Mouse (Mus musculus) bone marrow, adult 2 months (tissue): ENCODE measurements around the gene Rgma. TPM values are rescaled to one million over a fixed set of nuclear protein-coding genes. Genes with fewer than 3 reads are reported as not detected.

Source experiments
- H3K27ac ChIP-seq: fragments of 200-500 bp; 2 replicates; pipeline ENCODE4 v1.5.1; 2012; ENCODE audit warnings: low read depth, mild to moderate bottlenecking, control low read depth, inconsistent platforms, low read length; ENCODE audit not compliant: control insufficient read depth, poor library complexity, insufficient read depth
- H3K4me1 ChIP-seq: fragments of 200-500 bp; 2 replicates; pipeline ENCODE4 v1.6.1; 2011; ENCODE audit warnings: low read length; ENCODE audit not compliant: control insufficient read depth, insufficient read depth
- H3K4me3 ChIP-seq: fragments of 200-500 bp; replicated peaks from 2 replicates; pipeline ENCODE3; 2011; ENCODE audit warnings: mild to moderate bottlenecking, low read depth, low read length, control low read depth; ENCODE audit not compliant: control insufficient read depth
- CTCF ChIP-seq: fragments of 200-500 bp; IDR thresholded peaks from 2 replicates; pipeline ENCODE4 v1.5.1; 2011; ENCODE audit warnings: low read length, control low read depth; ENCODE audit not compliant: control insufficient read depth, insufficient read depth
- POLR2A ChIP-seq: fragments of 200-500 bp; IDR thresholded peaks from 2 replicates; pipeline ENCODE4 v1.6.1; 2011; ENCODE audit warnings: low read depth, mild to moderate bottlenecking, control low read depth, low read length, borderline replicate concordance; ENCODE audit not compliant: control insufficient read depth
- WGBS: fragments of 180-500 bp; shearing (Covaris S2); methylation state at CpG from one replicate; pipeline ENCODE4 v1.1.7; 2018; 5-methylcytosine and 5-hydroxymethylcytosine counted together
- polyA plus RNA-seq: library from polyadenylated mRNA; stranded (reverse); fragments of >200 nt; gene quantifications from 2 replicates; pipeline ENCODE4 v1.2.4, GENCODE M21; 2011; ENCODE audit warnings: low replicate concordance; ENCODE audit not compliant: missing spikeins, insufficient read depth, insufficient read length

Gene Rgma
- polyA plus RNA-seq, 1 experiment: 1.1 TPM

DNA sequence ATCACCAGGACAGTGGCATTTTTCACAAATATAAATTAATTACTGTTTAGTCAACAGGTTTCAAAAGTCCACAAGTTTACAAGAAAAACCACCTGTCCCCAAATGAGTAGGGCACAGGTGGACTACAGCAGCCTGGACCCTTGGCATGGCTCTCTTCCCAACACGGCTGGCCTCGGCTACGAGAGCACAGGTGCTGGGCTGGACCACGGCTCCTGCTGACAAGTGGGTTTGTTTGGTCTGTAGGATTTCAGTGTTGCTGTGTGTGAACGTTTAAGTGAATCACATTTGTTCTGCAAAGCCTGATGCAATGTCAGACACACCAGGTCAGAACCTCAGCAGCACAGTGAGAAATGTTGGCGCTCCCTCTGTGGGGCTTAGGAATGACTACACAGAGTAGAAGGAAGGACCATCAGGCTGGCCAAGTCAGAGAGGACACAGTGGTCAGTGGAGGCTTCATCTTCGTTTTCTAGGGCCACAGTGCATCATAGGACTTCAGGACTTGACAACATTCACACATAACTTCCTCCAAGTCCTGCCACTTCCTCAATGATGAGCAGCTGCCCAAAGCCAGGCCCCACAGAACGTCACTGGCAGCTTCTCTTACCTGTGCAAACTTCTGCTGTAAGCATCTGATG, 51.6 kb downstream of the Rgma start:
- no peak for TF ChIP-seq CTCF
- TF ChIP-seq POLR2A: no peak
- no peak overlapping the region for H3K27ac ChIP-seq
- H3K4me1 ChIP-seq: no peaks in the 10 kb centered on the region
- H3K4me3 ChIP-seq: no peak overlapping the region
- WGBS: 71% methylated on average over 8 of the region's 8 CpGs

DNA sequence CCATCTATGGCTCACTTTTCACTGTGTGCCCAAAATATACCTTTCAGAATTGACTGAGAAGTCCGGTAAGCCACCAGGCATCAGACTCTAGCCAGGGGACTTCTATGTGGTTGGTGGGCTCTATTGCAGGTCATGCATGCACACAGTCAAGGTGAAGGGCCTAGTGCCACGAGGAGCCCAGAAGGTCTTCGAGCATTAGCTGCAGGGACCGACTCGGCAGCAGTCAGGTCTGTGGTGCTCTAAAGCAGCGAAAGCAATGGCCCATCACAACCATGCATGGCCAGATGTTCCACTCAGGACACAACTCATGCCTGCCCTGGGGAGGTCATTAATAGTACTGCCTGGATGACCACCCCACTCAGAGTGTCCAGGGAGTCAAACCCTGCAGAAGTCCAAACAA, 52.5 kb downstream of the Rgma start:
- Histone ChIP-seq H3K4me3 (no peak overlapping the region), H3K4me1 (no peaks in the 10 kb centered on the region), H3K27ac (no peak overlapping the region)
- WGBS: 93% methylated on average over 6 of the region's 6 CpGs
- TF ChIP-seq CTCF (no peak), POLR2A (no peak)

DNA sequence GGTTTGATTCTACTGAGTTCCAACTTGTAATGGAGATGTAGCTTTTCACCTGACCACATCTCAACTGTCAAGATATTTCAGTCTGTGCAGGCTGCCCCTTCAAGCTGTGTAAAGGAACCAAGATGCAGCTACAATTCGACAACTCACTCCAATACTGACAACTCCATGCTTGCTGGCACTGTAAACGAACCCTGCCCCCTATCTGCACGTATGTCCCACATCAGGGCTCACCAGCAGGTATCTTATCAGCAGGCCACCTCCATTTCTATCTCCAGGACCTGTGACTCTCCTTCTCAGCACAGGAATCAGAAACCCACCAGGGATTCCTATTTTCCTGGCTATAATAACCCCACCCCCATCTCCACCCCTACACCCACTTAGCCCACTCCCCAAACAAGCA, 53.2 kb downstream of the Rgma start:
- WGBS: 73% methylated on average over 3 of the region's 3 CpGs

DNA sequence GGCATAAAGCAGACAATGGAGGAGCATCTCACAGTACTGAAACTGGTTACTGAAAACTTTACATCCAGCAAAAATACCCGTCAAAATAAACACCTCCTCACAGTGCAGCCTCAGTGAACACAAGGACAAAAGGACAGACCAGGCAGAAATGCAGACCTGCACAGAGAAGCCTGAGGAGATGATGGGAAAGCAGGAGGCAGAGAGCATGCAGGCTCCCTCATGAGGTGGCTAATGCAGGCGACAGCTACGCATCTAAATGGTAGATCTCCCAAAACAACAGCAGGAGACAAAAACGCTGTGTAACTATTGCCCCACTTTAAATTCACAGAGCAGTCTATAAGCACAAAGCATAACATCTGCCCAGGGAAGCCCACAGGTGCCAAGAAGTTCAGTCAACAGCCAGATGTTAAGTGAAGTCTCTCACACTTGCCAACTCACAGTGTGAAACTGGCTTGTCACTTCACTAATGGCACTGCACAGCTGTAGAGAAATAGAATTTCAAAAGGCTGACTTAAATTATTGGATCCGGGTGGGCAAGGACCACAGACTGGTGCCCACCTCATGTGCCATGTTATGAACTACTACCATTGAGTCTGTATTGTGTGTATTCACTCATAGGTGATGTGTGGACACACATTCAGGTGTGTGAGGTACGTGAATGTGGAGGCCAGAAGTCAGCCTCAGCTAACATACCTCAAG, 58.5 kb downstream of the Rgma start:
- 90% methylated on average over 6 of the region's 6 CpGs for WGBS
- H3K27ac ChIP-seq: no peak overlapping the region
- no peak for TF ChIP-seq POLR2A
- TF ChIP-seq CTCF: no peak

More for the DNA sequence above, 53.2 kb downstream of the Rgma start:
- Histone ChIP-seq H3K4me3 (no peak overlapping the region), H3K27ac (no peak overlapping the region), H3K4me1 (no peaks in the 10 kb centered on the region)
- TF ChIP-seq POLR2A (no peak), CTCF (no peak)

DNA sequence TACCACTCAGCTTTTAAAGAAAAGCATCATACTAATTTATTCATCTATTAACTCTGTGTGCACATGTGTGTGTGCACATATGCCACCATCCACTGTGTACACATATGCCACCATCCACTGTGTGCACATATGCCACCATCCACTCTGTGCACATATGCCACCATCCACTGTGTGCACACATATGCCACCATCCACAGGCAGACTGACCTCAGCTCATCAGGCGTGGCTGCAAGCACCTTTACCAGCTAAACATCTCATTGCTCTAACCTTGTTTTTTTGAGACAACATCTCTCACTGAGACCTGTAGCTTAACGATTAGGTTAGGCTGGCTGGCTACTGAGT, 59.0 kb downstream of the Rgma start:
- TF ChIP-seq CTCF (no peak), POLR2A (no peak)
- H3K4me1 ChIP-seq: no peaks in the 10 kb centered on the region; the same call in 1 of the 2 replicates
- 90% methylated on average over 2 of the region's 2 CpGs for WGBS
- H3K27ac ChIP-seq: no peak overlapping the region
- H3K4me3 ChIP-seq: no peak overlapping the region

More for the DNA sequence above, 58.5 kb downstream of the Rgma start:
- H3K4me1 ChIP-seq: no peaks in the 10 kb centered on the region; the same call in 1 of the 2 replicates
- no peak overlapping the region for H3K4me3 ChIP-seq

DNA sequence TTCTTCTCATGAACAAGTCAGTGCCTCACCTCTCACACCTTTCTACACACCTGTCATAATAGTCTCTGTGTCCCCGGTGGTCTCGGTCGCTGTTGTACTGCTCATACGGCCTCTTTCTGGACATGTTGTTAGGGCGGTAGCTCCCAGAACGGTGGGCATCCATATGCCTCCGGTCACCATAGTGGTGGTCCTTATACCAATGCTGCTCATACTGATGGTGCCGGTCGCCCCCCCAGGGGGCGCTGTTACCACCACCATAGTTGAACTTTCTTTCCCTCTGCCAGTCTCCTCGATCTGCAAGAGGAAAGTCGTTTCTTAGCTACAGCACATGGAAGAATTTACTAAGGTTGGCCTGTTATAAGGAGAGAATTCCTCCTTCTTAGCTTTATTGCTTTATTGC, 60.4 kb downstream of the Rgma start:
- no peak overlapping the region for H3K4me3 ChIP-seq
- 81% methylated on average over 12 of the region's 12 CpGs for WGBS
- H3K4me1 ChIP-seq: no peaks in the 10 kb centered on the region; the same call in 1 of the 2 replicates
- TF ChIP-seq POLR2A (no peak), CTCF (peak; percentile 46; the same call in 1 of the 2 replicates)
- H3K27ac ChIP-seq: no peak overlapping the region

DNA sequence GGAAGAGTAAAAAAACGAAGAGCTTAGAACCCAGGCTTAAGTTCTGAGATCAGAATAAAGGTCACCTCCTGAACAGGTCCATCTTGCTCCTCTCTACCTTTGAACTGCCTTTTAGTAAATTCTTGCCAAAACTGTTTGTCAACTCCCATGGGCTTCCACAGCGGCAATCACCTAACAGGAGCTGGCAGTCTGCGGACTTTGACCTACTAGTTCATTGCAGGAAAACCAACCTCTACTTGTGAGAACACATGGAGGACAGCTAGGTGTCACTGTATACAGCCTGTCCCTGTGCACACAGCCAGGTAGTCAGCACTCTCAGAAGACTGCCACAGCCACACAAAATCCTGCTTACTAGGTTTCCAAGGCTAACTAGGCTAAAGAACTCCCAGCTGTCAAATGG, 66.5 kb downstream of the Rgma start:
- H3K4me3 ChIP-seq: no peak overlapping the region
- no peak overlapping the region for H3K27ac ChIP-seq
- H3K4me1 ChIP-seq: peaks cover 1% of the 10 kb centered on the region; the same call in 1 of the 2 replicates
- TF ChIP-seq CTCF (no peak), POLR2A (no peak)
- 95% methylated on average over 3 of the region's 3 CpGs for WGBS

DNA sequence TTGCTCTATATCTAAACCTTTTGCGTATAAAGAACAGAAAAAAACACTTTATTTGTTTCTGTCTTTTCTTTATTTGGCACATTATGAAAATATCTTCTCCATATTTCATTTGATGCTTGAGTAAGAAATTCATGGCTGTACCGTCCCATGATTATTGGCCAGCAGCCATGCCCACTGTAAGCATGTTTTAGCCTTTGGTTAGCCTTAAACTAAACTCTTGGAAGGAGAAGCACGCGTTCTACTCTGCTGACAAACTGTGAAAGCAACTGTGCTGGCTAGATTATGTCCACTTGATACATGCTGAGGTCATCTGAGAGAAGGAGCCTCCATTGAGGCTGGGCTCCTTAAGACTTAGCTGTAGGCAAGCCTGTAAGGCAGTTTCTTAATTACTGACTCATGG, 66.9 kb downstream of the Rgma start:
- Histone ChIP-seq H3K27ac (no peak overlapping the region), H3K4me3 (no peak overlapping the region), H3K4me1 (peaks cover 1% of the 10 kb centered on the region; the same call in 1 of the 2 replicates)
- 93% methylated on average over 4 of the region's 4 CpGs for WGBS
- TF ChIP-seq POLR2A (no peak), CTCF (no peak)
